Mouse (Mus musculus) spleen, adult 12 weeks (tissue): ENCODE measurements around the gene Mcemp1.

ENCODE experiments used
- DNase-seq: peaks from one replicate; pipeline ENCODE4 v3.0.0; 2022; ENCODE audit warnings: low spot score

Gene Mcemp1

GRCm38 (mm10) chr8:3665507-3665906 lies at the start of gene Mcemp1:
Gene Mcemp1 (plus strand): TSS chr8:3665754.
- DNase-seq = no peak

- DNase-seq = peak; percentile 99
These were observed 44.2 kb upstream of the Mcemp1 start, which contains the start of the genes Xab2 and Pet100 for GRCm38 (mm10) chr8:3621199-3621970. Gene Xab2 (minus strand): TSS chr8:3621316. Gene Pet100 (plus strand): TSS chr8:3621548.

GRCm38 (mm10) chr8:3622119-3622518 lies 43.4 kb upstream of the Mcemp1 start:
- DNase-seq = no peak

- no peak for DNase-seq
These were observed 40.1 kb upstream of the Mcemp1 start, which contains the start of gene Pcp2 for GRCm38 (mm10) chr8:3625445-3625844. Gene Pcp2 (minus strand): TSS chr8:3625545.

- DNase-seq = no peak
These were observed 38.6 kb upstream of the Mcemp1 start for GRCm38 (mm10) chr8:3626971-3627370.

- no peak for DNase-seq
These were observed 37.5 kb upstream of the Mcemp1 start for GRCm38 (mm10) chr8:3628014-3628413.

GRCm38 (mm10) chr8:3630647-3631477 lies 34.7 kb upstream of the Mcemp1 start, which contains the start of gene Stxbp2:
Gene Stxbp2 (plus strand): TSS chr8:3630955.
- DNase-seq = peak; percentile 80

GRCm38 (mm10) chr8:3631478-3631875 lies 34.1 kb upstream of the Mcemp1 start:
- DNase-seq = peak; percentile 14

- peak; percentile 54 for DNase-seq
These were observed 19.8 kb upstream of the Mcemp1 start for GRCm38 (mm10) chr8:3645804-3646203.

- DNase-seq = no peak
These were observed 18.6 kb upstream of the Mcemp1 start for GRCm38 (mm10) chr8:3646824-3647531.

GRCm38 (mm10) chr8:3647561-3647960 lies 18.0 kb upstream of the Mcemp1 start:
- no peak for DNase-seq

- DNase-seq = no peak
These were observed 17.3 kb upstream of the Mcemp1 start for GRCm38 (mm10) chr8:3648268-3648667.

- DNase-seq = no peak
These were observed 16.6 kb upstream of the Mcemp1 start for GRCm38 (mm10) chr8:3648990-3649389.

GRCm38 (mm10) chr8:3652845-3653244 lies 12.7 kb upstream of the Mcemp1 start:
- no peak for DNase-seq

- DNase-seq = no peak
These were observed 10.6 kb upstream of the Mcemp1 start for GRCm38 (mm10) chr8:3654726-3655508.

GRCm38 (mm10) chr8:3655526-3655925 lies 10.0 kb upstream of the Mcemp1 start, which contains the start of gene Retn:
Gene Retn (plus strand): TSS chr8:3655770.
- no peak for DNase-seq

- DNase-seq = no peak
These were observed 8.7 kb upstream of the Mcemp1 start for GRCm38 (mm10) chr8:3656725-3657381.

- DNase-seq = no peak
These were observed 4.7 kb upstream of the Mcemp1 start for GRCm38 (mm10) chr8:3660889-3661288.

GRCm38 (mm10) chr8:3664405-3664804 lies 1.1 kb upstream of the Mcemp1 start:
- DNase-seq = no peak

- no peak for DNase-seq
These were observed 4.8 kb downstream of the Mcemp1 start for GRCm38 (mm10) chr8:3670388-3670787.

- DNase-seq = peak; percentile 64
These were observed 6.5 kb downstream of the Mcemp1 start, which contains the start of gene Fcor for GRCm38 (mm10) chr8:3671980-3672491. Gene Fcor (minus strand): TSS chr8:3672362.
